Mouse (Mus musculus) neural tube, embryonic 11.5 days (tissue): ENCODE data around the gene Myo15b. TPM values are rescaled to one million over a fixed set of nuclear protein-coding genes. Genes with fewer than 3 reads are reported as not detected.

Experiments used
- ATAC-seq: fragments of 200-750 bp; cut with Nextera tagmentation; 2 replicates; pipeline ENCODE4 v1.8.0; 2017; ENCODE audit warnings: moderate number of reproducible peaks, mild to moderate bottlenecking, moderate TSS enrichment, moderate library complexity; ENCODE audit not compliant: insufficient read depth, low FRiP score, low TSS enrichment
- DNase-seq: peaks from one replicate; pipeline ENCODE4 v3.0.0-alpha.2; 2015; ENCODE audit warnings: low spot score
- H3K27ac ChIP-seq: fragments of 300-500 bp; sonication (generic); 2 replicates; pipeline ENCODE4 v1.5.1; 2014; ENCODE audit warnings: low read depth, mild to moderate bottlenecking, low read length
- H3K27me3 ChIP-seq: fragments of 300-500 bp; sonication (generic); 2 replicates; pipeline ENCODE4 v1.6.1; 2014; ENCODE audit warnings: mild to moderate bottlenecking, low read length, mixed read lengths; ENCODE audit not compliant: control insufficient read depth, insufficient read depth
- H3K36me3 ChIP-seq: fragments of 300-500 bp; sonication (generic); 2 replicates; pipeline ENCODE4 v1.6.1; 2014; ENCODE audit warnings: mild to moderate bottlenecking, low read length, moderate library complexity, mixed read lengths; ENCODE audit not compliant: control insufficient read depth, insufficient read depth
- H3K4me1 ChIP-seq: fragments of 300-500 bp; sonication (generic); 2 replicates; pipeline ENCODE4 v1.6.1; 2014; ENCODE audit warnings: low read length, mixed read lengths; ENCODE audit not compliant: control insufficient read depth, insufficient read depth
- H3K4me2 ChIP-seq: fragments of 300-500 bp; sonication (generic); 2 replicates; pipeline ENCODE4 v1.6.1; 2014; ENCODE audit warnings: low read depth, mild to moderate bottlenecking, moderate library complexity
- H3K4me3 ChIP-seq: fragments of 300-500 bp; sonication (generic); 2 replicates; pipeline ENCODE4 v1.5.1; 2014; ENCODE audit warnings: low read depth, low read length
- H3K9ac ChIP-seq: fragments of 300-500 bp; sonication (generic); 2 replicates; pipeline ENCODE4 v1.6.1; 2014; ENCODE audit warnings: mild to moderate bottlenecking, low read length
- H3K9me3 ChIP-seq: fragments of 300-500 bp; sonication (generic); 2 replicates; pipeline ENCODE4 v1.6.1; 2016; ENCODE audit warnings: low read length; ENCODE audit not compliant: control insufficient read depth
- WGBS: fragments of 180-500 bp; shearing (Covaris S2); extraction: QIAGEN DNeasy Blood & Tissue Kit; methylation state at CpG from one replicate; pipeline ENCODE4 v1.1.7; 2014; 5-methylcytosine and 5-hydroxymethylcytosine counted together
- polyA plus RNA-seq: library from polyadenylated mRNA; unstranded; fragments of >200 nt; fragmentation: Nextera tagmentation; extraction: Ambion mirVana; gene quantifications from 2 replicates; pipeline ENCODE4 v1.2.1, GENCODE M21; 2014

Myo15b gene
- polyA plus RNA-seq, 1 experiment from 2014 or later = 0.13 TPM

DNA sequence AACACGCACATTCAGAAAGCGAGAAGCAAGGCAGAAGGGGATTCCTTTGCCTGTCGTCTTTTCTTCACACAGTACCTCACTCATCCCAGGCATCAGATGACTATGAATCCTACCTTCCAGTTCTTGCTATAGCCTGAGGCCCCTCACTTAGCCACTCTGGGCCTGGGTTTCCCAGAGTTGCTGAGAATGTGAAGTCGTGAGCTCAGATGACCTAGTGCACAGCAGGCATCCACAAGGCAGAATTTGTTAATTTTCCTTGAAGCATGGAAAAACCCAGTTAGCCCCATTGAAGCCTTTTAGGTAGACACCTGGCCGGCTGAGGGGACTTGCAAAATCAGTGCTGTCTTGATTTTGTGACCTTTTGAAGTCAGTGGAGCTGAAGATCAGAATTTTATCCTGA is 31.7 kb upstream of the Myo15b start:
- Histone ChIP-seq H3K36me3 (no peaks in the 10 kb centered on the region), H3K9ac (no peak overlapping the region), H3K4me2 (no peak overlapping the region), H3K27me3 (peaks cover 23% of the 10 kb centered on the region), H3K4me3 (no peak overlapping the region), H3K9me3 (no peaks in the 10 kb centered on the region), H3K27ac (no peak overlapping the region), H3K4me1 (peaks cover 13% of the 10 kb centered on the region)
- ATAC-seq = no peak
- 46% methylated on average over 5 of the region's 5 CpGs for WGBS
- DNase-seq = no peak

DNA sequence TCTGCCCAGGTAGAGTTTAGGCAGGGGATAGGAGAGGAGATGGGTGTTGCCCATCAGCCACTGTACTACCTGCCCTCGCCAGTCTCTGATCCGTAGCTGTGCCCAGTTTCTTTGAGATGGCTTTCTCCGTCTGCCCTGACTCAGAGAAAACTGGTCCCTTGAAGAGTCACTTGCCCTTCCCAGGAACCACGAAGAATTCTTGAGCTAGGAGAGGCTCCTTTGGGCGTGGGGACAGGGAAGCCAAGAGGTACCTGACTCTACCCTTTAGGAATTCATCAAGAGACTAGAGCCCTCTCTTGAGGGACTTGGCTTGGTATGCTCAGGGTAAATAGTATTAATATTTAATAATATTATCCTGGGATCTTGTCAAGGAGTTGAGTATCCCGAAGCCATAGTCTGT is 30.6 kb upstream of the Myo15b start:
- H3K36me3 ChIP-seq = no peaks in the 10 kb centered on the region
- no peak overlapping the region for H3K27ac ChIP-seq
- no peak for DNase-seq
- ATAC-seq = no peak
- H3K4me3 ChIP-seq = no peak overlapping the region
- no peaks in the 10 kb centered on the region for H3K9me3 ChIP-seq
- H3K27me3 ChIP-seq = peaks cover 23% of the 10 kb centered on the region
- 92% methylated on average over 6 of the region's 6 CpGs for WGBS
- H3K9ac ChIP-seq = no peak overlapping the region
- H3K4me2 ChIP-seq = no peak overlapping the region
- H3K4me1 ChIP-seq = peaks cover 24% of the 10 kb centered on the region

GRCm38 (mm10) chr11:115829036-115829435 is 29.2 kb upstream of the Myo15b start:
- Histone ChIP-seq H3K4me2 (no peak overlapping the region), H3K4me1 (peaks cover 31% of the 10 kb centered on the region), H3K27ac (no peak overlapping the region), H3K9ac (no peak overlapping the region), H3K9me3 (no peaks in the 10 kb centered on the region), H3K36me3 (no peaks in the 10 kb centered on the region), H3K27me3 (peaks cover 22% of the 10 kb centered on the region), H3K4me3 (no peak overlapping the region)
- no peak for ATAC-seq
- 66% methylated on average over 4 of the region's 4 CpGs for WGBS
- DNase-seq = no peak

GRCm38 (mm10) chr11:115830550-115831325 is 27.5 kb upstream of the Myo15b start:
- Histone ChIP-seq H3K4me1 (peaks cover 31% of the 10 kb centered on the region), H3K9me3 (no peaks in the 10 kb centered on the region), H3K36me3 (no peaks in the 10 kb centered on the region), H3K4me3 (no peak overlapping the region), H3K27ac (no peak overlapping the region), H3K27me3 (0 out of 2 replicates have a peak, but pooled peaks cover 7% of the 10 kb centered on the region), H3K4me2 (no peak overlapping the region), H3K9ac (no peak overlapping the region)
- ATAC-seq (no peak), DNase-seq (no peak)
- WGBS = 15% methylated on average over 25 of the region's 25 CpGs

GRCm38 (mm10) chr11:115831518-115831917 is 26.7 kb upstream of the Myo15b start:
- H3K9me3 ChIP-seq = no peaks in the 10 kb centered on the region
- no peak for DNase-seq
- WGBS = 43% methylated on average over 3 of the region's 3 CpGs
- H3K9ac ChIP-seq = no peak overlapping the region
- peaks cover 31% of the 10 kb centered on the region for H3K4me1 ChIP-seq
- H3K4me3 ChIP-seq = no peak overlapping the region
- no peak overlapping the region for H3K27ac ChIP-seq
- no peak overlapping the region for H3K4me2 ChIP-seq
- 0 out of 2 replicates have a peak, but pooled peaks cover 3% of the 10 kb centered on the region for H3K27me3 ChIP-seq
- no peak for ATAC-seq
- H3K36me3 ChIP-seq = no peaks in the 10 kb centered on the region

DNA sequence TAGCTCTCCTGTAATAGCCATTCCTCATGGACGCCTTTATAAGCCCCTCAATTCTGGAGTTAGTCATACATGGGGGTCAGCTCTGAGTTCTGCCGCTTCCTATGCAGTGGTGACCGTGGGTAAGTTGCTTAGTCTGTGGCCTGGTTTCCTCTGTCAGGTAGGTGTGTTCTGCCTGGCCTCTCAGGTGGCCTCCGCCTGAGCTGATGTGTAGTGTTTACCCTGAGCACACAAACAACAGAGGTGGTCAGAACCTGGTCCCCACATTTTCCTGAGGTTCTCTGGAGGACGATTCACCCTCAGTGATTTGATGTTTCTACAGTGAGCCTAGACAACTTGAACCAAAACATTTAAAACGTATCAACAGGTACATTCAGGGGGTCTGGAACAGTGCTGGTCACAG is 26.1 kb upstream of the Myo15b start:
- H3K4me2 ChIP-seq = no peak overlapping the region
- WGBS = 46% methylated on average over 6 of the region's 6 CpGs
- no peak overlapping the region for H3K9ac ChIP-seq
- no peaks in the 10 kb centered on the region for H3K9me3 ChIP-seq
- no peak for DNase-seq
- ATAC-seq = no peak
- no peak overlapping the region for H3K27ac ChIP-seq
- peaks cover 31% of the 10 kb centered on the region for H3K4me1 ChIP-seq
- no peak overlapping the region for H3K4me3 ChIP-seq
- 0 out of 2 replicates have a peak, but pooled peaks cover 3% of the 10 kb centered on the region for H3K27me3 ChIP-seq
- H3K36me3 ChIP-seq = no peaks in the 10 kb centered on the region

- no peaks in the 10 kb centered on the region for H3K9me3 ChIP-seq
- WGBS = 2% methylated on average over 8 of the region's 8 CpGs
- H3K27ac ChIP-seq = no peak overlapping the region
- no peak overlapping the region for H3K4me3 ChIP-seq
- ATAC-seq (no peak), DNase-seq (peak; percentile 39)
- H3K27me3 ChIP-seq = 0 out of 2 replicates have a peak, but pooled peaks cover 3% of the 10 kb centered on the region
- peaks cover 31% of the 10 kb centered on the region for H3K4me1 ChIP-seq
- no peak overlapping the region for H3K9ac ChIP-seq
- no peak overlapping the region for H3K4me2 ChIP-seq
- no peaks in the 10 kb centered on the region for H3K36me3 ChIP-seq
Measured at GRCm38 (mm10) chr11:115832523-115832922, 25.7 kb upstream of the Myo15b start.

DNA sequence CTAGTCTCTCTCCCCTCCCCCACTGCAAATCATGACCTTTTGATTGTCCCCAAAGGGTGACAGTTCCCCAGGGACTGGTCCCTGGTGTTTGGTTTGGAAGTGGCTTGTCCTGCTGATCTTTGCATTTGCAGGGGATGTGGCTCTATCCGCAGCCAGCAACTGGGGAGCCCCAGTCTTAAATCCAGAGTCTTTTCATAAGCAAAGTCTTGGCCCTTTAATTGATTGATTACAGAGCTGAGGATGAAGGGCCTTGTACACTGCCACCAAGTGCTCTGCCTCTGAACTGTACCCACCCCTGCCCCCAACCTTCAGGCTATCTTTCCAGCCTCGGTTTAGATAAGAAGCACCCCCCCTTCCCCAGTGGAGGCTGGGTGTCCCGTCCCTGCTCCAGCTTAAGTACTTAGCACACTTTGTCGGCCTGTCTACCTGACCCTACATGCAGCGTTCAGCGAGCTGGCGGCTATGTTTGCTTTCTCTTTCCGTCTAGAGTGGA is 25.1 kb upstream of the Myo15b start:
- Histone ChIP-seq H3K27me3 (0 out of 2 replicates have a peak, but pooled peaks cover 3% of the 10 kb centered on the region), H3K4me1 (peaks cover 31% of the 10 kb centered on the region), H3K4me3 (no peak overlapping the region), H3K27ac (no peak overlapping the region; the same call in 1 of the 2 replicates), H3K9ac (no peak overlapping the region), H3K4me2 (no peak overlapping the region), H3K36me3 (no peaks in the 10 kb centered on the region), H3K9me3 (no peaks in the 10 kb centered on the region)
- ATAC-seq = no peak
- peak; percentile 37 for DNase-seq
- 4% methylated on average over 8 of the region's 8 CpGs for WGBS

DNA sequence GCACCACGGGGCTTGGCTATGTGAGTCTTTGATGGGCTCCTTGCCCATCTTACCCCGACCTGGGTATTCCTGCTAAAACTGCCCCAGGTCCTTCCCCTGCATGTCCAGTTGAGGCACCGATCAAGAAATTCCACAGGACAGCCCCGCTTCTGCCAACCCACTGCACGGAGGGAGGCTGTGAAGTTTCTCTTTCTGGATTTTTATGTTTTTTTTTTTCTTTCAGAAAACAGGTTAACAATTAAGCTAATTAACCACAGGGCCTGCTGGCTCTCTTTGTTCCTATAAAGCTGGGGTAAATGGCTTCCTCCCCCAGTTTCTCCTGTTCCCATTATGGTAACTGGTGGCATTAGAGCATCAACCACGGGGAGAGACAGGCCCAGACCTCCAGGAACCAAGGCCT is 24.2 kb upstream of the Myo15b start:
- WGBS = 42% methylated on average over 6 of the region's 6 CpGs
- H3K9ac ChIP-seq = no peak overlapping the region
- 0 out of 2 replicates have a peak, but pooled peaks cover 3% of the 10 kb centered on the region for H3K27me3 ChIP-seq
- H3K36me3 ChIP-seq = no peaks in the 10 kb centered on the region
- no peak overlapping the region for H3K4me2 ChIP-seq
- no peak overlapping the region for H3K4me3 ChIP-seq
- no peaks in the 10 kb centered on the region for H3K9me3 ChIP-seq
- no peak overlapping the region for H3K27ac ChIP-seq
- H3K4me1 ChIP-seq = peaks cover 31% of the 10 kb centered on the region
- DNase-seq (no peak), ATAC-seq (no peak)
